Mouse (Mus musculus) C2C12 (cell line): Measurements from ENCODE around the gene Kcnq4.

ENCODE experiments used
- CTCF ChIP-seq: IDR thresholded peaks from one replicate; pipeline ENCODE4 v1.5.1; 2011; ENCODE audit not compliant: control insufficient read depth, insufficient read depth, insufficient read length
- MAX ChIP-seq: IDR thresholded peaks from one replicate; pipeline ENCODE4 v1.6.1; 2011; ENCODE audit warnings: mild to moderate bottlenecking, control low read depth

DNA sequence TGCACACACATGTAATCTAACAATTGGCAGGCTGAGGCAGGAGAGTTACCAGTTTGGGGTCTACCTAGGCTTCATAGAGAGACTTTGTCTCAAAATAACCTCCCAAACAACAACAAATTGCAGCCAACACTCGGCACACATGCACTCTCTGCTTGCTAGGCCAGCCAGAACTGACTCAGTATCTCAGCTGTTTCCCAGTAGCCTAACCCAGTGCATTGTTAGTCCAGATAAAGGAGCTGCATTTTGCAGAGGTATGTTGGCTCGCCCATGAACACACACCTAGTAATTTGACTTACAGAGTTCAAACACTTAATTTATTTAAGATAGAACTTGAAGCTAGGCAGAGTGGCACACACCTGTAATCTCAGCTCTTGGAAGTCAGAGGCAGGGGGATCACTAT is 72.8 kb downstream of the Kcnq4 start:
- TF ChIP-seq MAX (no peak), CTCF (no peak)
